Mouse (Mus musculus) limb, embryonic 12.5 days (tissue): ENCODE data around the gene Ctsw. TPM values are rescaled to one million over a fixed set of nuclear protein-coding genes. Genes with fewer than 3 reads are reported as not detected.

Source experiments
- ATAC-seq: fragments of 200-750 bp; cut with Nextera tagmentation; 2 replicates; pipeline ENCODE4 v1.8.0; 2017; ENCODE audit warnings: low read depth, moderate TSS enrichment; ENCODE audit not compliant: insufficient number of reproducible peaks, insufficient read depth, low FRiP score, low TSS enrichment
- H3K27ac ChIP-seq: fragments of 300-500 bp; sonication (generic); 2 replicates; pipeline ENCODE4 v1.5.1; 2016; ENCODE audit warnings: mild to moderate bottlenecking, moderate library complexity
- H3K27me3 ChIP-seq: fragments of 300-500 bp; sonication (generic); 2 replicates; pipeline ENCODE4 v1.6.1; 2016; ENCODE audit warnings: mild to moderate bottlenecking, moderate library complexity
- H3K36me3 ChIP-seq: fragments of 300-500 bp; sonication (generic); 2 replicates; pipeline ENCODE4 v1.6.1; 2016; ENCODE audit warnings: mild to moderate bottlenecking, moderate library complexity
- H3K4me1 ChIP-seq: fragments of 300-500 bp; sonication (generic); replicated peaks from 2 replicates; pipeline ENCODE4 v1.6.1; 2016
- H3K4me2 ChIP-seq: fragments of 300-500 bp; sonication (generic); 2 replicates; pipeline ENCODE4 v1.6.1; 2016; ENCODE audit warnings: mild to moderate bottlenecking, moderate library complexity
- H3K4me3 ChIP-seq: fragments of 300-500 bp; sonication (generic); replicated peaks from 2 replicates; pipeline ENCODE4 v1.5.1; 2016; ENCODE audit warnings: mild to moderate bottlenecking
- H3K9ac ChIP-seq: fragments of 300-500 bp; sonication (generic); replicated peaks from 2 replicates; pipeline ENCODE4 v1.6.1; 2016; ENCODE audit warnings: mild to moderate bottlenecking, moderate library complexity
- H3K9me3 ChIP-seq: fragments of 300-500 bp; sonication (generic); 2 replicates; pipeline ENCODE4 v1.6.1; 2016; ENCODE audit warnings: mild to moderate bottlenecking, moderate library complexity
- WGBS: fragments of 180-500 bp; shearing (Covaris S2); methylation state at CpG from one replicate; pipeline ENCODE4 v1.1.7; 2016; 5-methylcytosine and 5-hydroxymethylcytosine counted together
- polyA plus RNA-seq: library from polyadenylated mRNA; unstranded; fragments of >200 nt; fragmentation: Nextera tagmentation; extraction: Ambion mirVana; gene quantifications from 2 replicates; pipeline ENCODE4 v1.2.1, GENCODE M21; 2016

The Ctsw gene
- polyA plus RNA-seq, 1 experiment from 2014 or later = 2.2 TPM

- Histone ChIP-seq H3K36me3 (peaks cover 41% of the 10 kb centered on the region), H3K27me3 (no peaks in the 10 kb centered on the region), H3K9ac (peak overlapping the region; percentile 93), H3K27ac (peak overlapping the region; percentile 94), H3K9me3 (0 out of 2 replicates have a peak, but pooled peaks cover 3% of the 10 kb centered on the region), H3K4me1 (peaks cover 25% of the 10 kb centered on the region), H3K4me2 (peak overlapping the region; percentile 79), H3K4me3 (peak overlapping the region; percentile 76)
- ATAC-seq = peak; percentile 18
- WGBS = 15% methylated on average over 13 of the region's 13 CpGs
These were observed 6.9 kb upstream of the Ctsw start for GRCm38 (mm10) chr19:5475069-5475714.

GRCm38 (mm10) chr19:5474281-5475068 lies 6.2 kb upstream of the Ctsw start:
- Histone ChIP-seq H3K9ac (peak overlapping the region; percentile 93), H3K4me3 (peak overlapping the region; percentile 76), H3K4me2 (peak overlapping the region; percentile 79), H3K9me3 (0 out of 2 replicates have a peak, but pooled peaks cover 3% of the 10 kb centered on the region), H3K36me3 (peaks cover 34% of the 10 kb centered on the region), H3K4me1 (peaks cover 25% of the 10 kb centered on the region), H3K27me3 (no peaks in the 10 kb centered on the region), H3K27ac (peak overlapping the region; percentile 94)
- WGBS = under 1% methylated on average over 66 of the region's 68 CpGs
- peak; percentile 43 for ATAC-seq

- Histone ChIP-seq H3K36me3 (peaks cover 27% of the 10 kb centered on the region), H3K4me3 (peak within 1 kb of the TSS; percentile 76), H3K27ac (peak within 1 kb of the TSS; percentile 94), H3K9ac (peak within 1 kb of the TSS; percentile 93), H3K4me2 (peak within 1 kb of the TSS; percentile 79), H3K4me1 (peaks cover 25% of the 10 kb centered on the region), H3K9me3 (0 out of 2 replicates have a peak, but pooled peaks cover 3% of the 10 kb centered on the region), H3K27me3 (no peaks in the 10 kb centered on the region)
- 1% methylated on average over 22 of the region's 22 CpGs for WGBS
- ATAC-seq = peak; percentile 32
These were observed 5.4 kb upstream of the Ctsw start, which contains the start of gene Efemp2 for GRCm38 (mm10) chr19:5473720-5474119. Efemp2 (plus strand) TSS chr19:5473954.

- 0 out of 2 replicates have a peak overlapping the region, but pooled peaks have one; percentile 79 for H3K4me2 ChIP-seq
- no peak for ATAC-seq
- H3K4me1 ChIP-seq = peaks cover 25% of the 10 kb centered on the region
- H3K9me3 ChIP-seq = 0 out of 2 replicates have a peak, but pooled peaks cover 3% of the 10 kb centered on the region
- WGBS = 85% methylated on average over 3 of the region's 3 CpGs
- H3K27ac ChIP-seq = peak overlapping the region; percentile 94; the same call in 1 of the 2 replicates
- no peak overlapping the region for H3K9ac ChIP-seq
- peak overlapping the region; percentile 76; the same call in 1 of the 2 replicates for H3K4me3 ChIP-seq
- peaks cover 20% of the 10 kb centered on the region for H3K36me3 ChIP-seq
- H3K27me3 ChIP-seq = no peaks in the 10 kb centered on the region
These were observed 4.5 kb upstream of the Ctsw start for GRCm38 (mm10) chr19:5472857-5473256.

- Histone ChIP-seq H3K4me3 (no peak overlapping the region), H3K9me3 (0 out of 2 replicates have a peak, but pooled peaks cover 3% of the 10 kb centered on the region), H3K4me1 (peaks cover 23% of the 10 kb centered on the region), H3K27ac (no peak overlapping the region), H3K9ac (no peak overlapping the region), H3K36me3 (peaks cover 20% of the 10 kb centered on the region), H3K4me2 (no peak overlapping the region), H3K27me3 (no peaks in the 10 kb centered on the region)
- ATAC-seq = no peak
- 51% methylated on average over 5 of the region's 5 CpGs for WGBS
These were observed 3.5 kb upstream of the Ctsw start for GRCm38 (mm10) chr19:5471846-5472245.

GRCm38 (mm10) chr19:5466916-5467500 lies 1.3 kb downstream of the Ctsw start:
- Histone ChIP-seq H3K4me1 (peaks cover 10% of the 10 kb centered on the region), H3K27ac (no peak overlapping the region), H3K9me3 (no peaks in the 10 kb centered on the region), H3K27me3 (no peaks in the 10 kb centered on the region), H3K4me3 (no peak overlapping the region), H3K4me2 (no peak overlapping the region), H3K36me3 (peaks cover 60% of the 10 kb centered on the region), H3K9ac (no peak overlapping the region)
- no peak for ATAC-seq
- WGBS = 89% methylated on average over 6 of the region's 6 CpGs

- H3K27me3 ChIP-seq = no peaks in the 10 kb centered on the region
- no peaks in the 10 kb centered on the region for H3K9me3 ChIP-seq
- H3K27ac ChIP-seq = no peak overlapping the region
- H3K4me2 ChIP-seq = no peak overlapping the region
- H3K36me3 ChIP-seq = peaks cover 60% of the 10 kb centered on the region
- no peak overlapping the region for H3K9ac ChIP-seq
- H3K4me1 ChIP-seq = peaks cover 19% of the 10 kb centered on the region
- no peak for ATAC-seq
- no peak overlapping the region for H3K4me3 ChIP-seq
- WGBS = 95% methylated on average over 8 of the region's 8 CpGs
These were observed 3.3 kb downstream of the Ctsw start for GRCm38 (mm10) chr19:5465037-5465436.

GRCm38 (mm10) chr19:5463791-5464562 lies 4.3 kb downstream of the Ctsw start:
- Histone ChIP-seq H3K4me2 (peak overlapping the region; percentile 53), H3K27me3 (no peaks in the 10 kb centered on the region), H3K36me3 (peaks cover 60% of the 10 kb centered on the region), H3K9me3 (no peaks in the 10 kb centered on the region), H3K4me1 (peaks cover 23% of the 10 kb centered on the region), H3K9ac (peak overlapping the region; percentile 57), H3K4me3 (peak overlapping the region; percentile 28), H3K27ac (peak overlapping the region; percentile 66)
- ATAC-seq = no peak
- 48% methylated on average over 15 of the region's 15 CpGs for WGBS

- peaks cover 23% of the 10 kb centered on the region for H3K4me1 ChIP-seq
- no peak overlapping the region for H3K9ac ChIP-seq
- ATAC-seq = no peak
- 0 out of 2 replicates have a peak overlapping the region, but pooled peaks have one; percentile 66 for H3K27ac ChIP-seq
- no peaks in the 10 kb centered on the region for H3K9me3 ChIP-seq
- peaks cover 60% of the 10 kb centered on the region for H3K36me3 ChIP-seq
- WGBS = 89% methylated on average over 9 of the region's 9 CpGs
- no peaks in the 10 kb centered on the region for H3K27me3 ChIP-seq
- H3K4me2 ChIP-seq = no peak overlapping the region
- H3K4me3 ChIP-seq = no peak overlapping the region
These were observed 5.1 kb downstream of the Ctsw start for GRCm38 (mm10) chr19:5463212-5463611.

- Histone ChIP-seq H3K27ac (no peak overlapping the region), H3K36me3 (peaks cover 43% of the 10 kb centered on the region), H3K9me3 (no peaks in the 10 kb centered on the region), H3K4me2 (peak overlapping the region; percentile 83), H3K9ac (peak overlapping the region; percentile 80), H3K4me3 (peak overlapping the region; percentile 76), H3K27me3 (no peaks in the 10 kb centered on the region), H3K4me1 (peaks cover 33% of the 10 kb centered on the region)
- 88% methylated on average over 6 of the region's 6 CpGs for WGBS
- no peak for ATAC-seq
These were observed 6.9 kb downstream of the Ctsw start for GRCm38 (mm10) chr19:5461411-5461810.
